Mouse (Mus musculus) right cerebral cortex, postnatal 25 days (tissue): ENCODE results near the gene Glra4.
"Not testable (repeated sequence)": the region's sequence is repeated elsewhere in the genome, so short reads cannot be mapped to it uniquely, and the experiment has no call there.

Experiments
- DNase-seq: peaks from one replicate; pipeline ENCODE4 v3.0.0; 2022

Gene Glra4

GRCm38 (mm10) chrX:136714742-136715474 lies 65.0 kb downstream of the Glra4 start:
- not testable (repeated sequence) for DNase-seq

- DNase-seq: no peak
Observed at GRCm38 (mm10) chrX:136708782-136709181, 71.2 kb downstream of the Glra4 start.

- DNase-seq: peak; percentile 53
Observed at GRCm38 (mm10) chrX:136708168-136708681, 71.7 kb downstream of the Glra4 start.
